Mouse (Mus musculus): Measurements from ENCODE around the gene Med19. TPM values are rescaled to one million over a fixed set of nuclear protein-coding genes. Genes with fewer than 3 reads are reported as not detected.

Med19 gene
- 10 to 100 TPM; 31.3 to 33.3 TPM for total RNA-seq (2021)

- DNase-seq (ENCODE audit: extremely low spot score in 1 of 2, low spot score in 1 of 2), result peak; percentile 70 to 71
These were observed at the start of gene Med19, which contains the start of gene Gm28635 for GRCm38 (mm10) chr2:84677968-84678880. TSS of gene Med19 (plus strand) at chr2:84678402. TSS of gene Gm28635 (minus strand) at chr2:84678041.

GRCm38 (mm10) chr2:84632001-84632400 lies 46.2 kb upstream of the Med19 start:
- DNase-seq (ENCODE audit: extremely low spot score in 1 of 2, low spot score in 1 of 2), result no peak

GRCm38 (mm10) chr2:84632999-84633398 lies 45.2 kb upstream of the Med19 start:
- no peak for DNase-seq (ENCODE audit: extremely low spot score in 1 of 2, low spot score in 1 of 2)

GRCm38 (mm10) chr2:84634006-84634405 lies 44.2 kb upstream of the Med19 start:
- no peak for DNase-seq (ENCODE audit: extremely low spot score in 1 of 2, low spot score in 1 of 2)

GRCm38 (mm10) chr2:84634934-84635482 lies 43.2 kb upstream of the Med19 start:
- DNase-seq (ENCODE audit: extremely low spot score in 1 of 2, low spot score in 1 of 2), result no peak

GRCm38 (mm10) chr2:84635611-84636010 lies 42.6 kb upstream of the Med19 start:
- peak; percentile 32 to 60 for DNase-seq (ENCODE audit: extremely low spot score in 1 of 2, low spot score in 1 of 2)

- no peak for DNase-seq (ENCODE audit: extremely low spot score in 1 of 2, low spot score in 1 of 2)
These were observed 41.9 kb upstream of the Med19 start for GRCm38 (mm10) chr2:84636231-84636741.

- DNase-seq (ENCODE audit: extremely low spot score in 1 of 2, low spot score in 1 of 2), result no peak
These were observed 40.6 kb upstream of the Med19 start for GRCm38 (mm10) chr2:84637452-84638165.

- no peak for DNase-seq (ENCODE audit: extremely low spot score in 1 of 2, low spot score in 1 of 2)
These were observed 39.6 kb upstream of the Med19 start for GRCm38 (mm10) chr2:84638428-84639220.

GRCm38 (mm10) chr2:84640833-84641232 lies 37.4 kb upstream of the Med19 start:
- DNase-seq (ENCODE audit: extremely low spot score in 1 of 2, low spot score in 1 of 2), result no peak

GRCm38 (mm10) chr2:84646138-84646537 lies 32.1 kb upstream of the Med19 start:
- no peak for DNase-seq (ENCODE audit: extremely low spot score in 1 of 2, low spot score in 1 of 2)

- DNase-seq (ENCODE audit: extremely low spot score in 1 of 2, low spot score in 1 of 2), result no peak
These were observed 31.1 kb upstream of the Med19 start for GRCm38 (mm10) chr2:84647051-84647568.

GRCm38 (mm10) chr2:84648369-84648768 lies 29.8 kb upstream of the Med19 start:
- DNase-seq (ENCODE audit: extremely low spot score in 1 of 2, low spot score in 1 of 2), result no peak

GRCm38 (mm10) chr2:84649674-84650073 lies 28.5 kb upstream of the Med19 start:
- no peak for DNase-seq (ENCODE audit: extremely low spot score in 1 of 2, low spot score in 1 of 2)

- peak; percentile 60 to 72 for DNase-seq (ENCODE audit: extremely low spot score in 1 of 2, low spot score in 1 of 2)
These were observed 27.6 kb upstream of the Med19 start, which contains the start of gene Ctnnd1 for GRCm38 (mm10) chr2:84650464-84651195. TSS of gene Ctnnd1 (minus strand) at chr2:84650765.

- no peak for DNase-seq (ENCODE audit: extremely low spot score in 1 of 2, low spot score in 1 of 2)
These were observed 24.8 kb upstream of the Med19 start for GRCm38 (mm10) chr2:84653354-84653753.

GRCm38 (mm10) chr2:84655864-84656263 lies 22.3 kb upstream of the Med19 start:
- no peak for DNase-seq (ENCODE audit: extremely low spot score in 1 of 2, low spot score in 1 of 2)

- DNase-seq (ENCODE audit: extremely low spot score in 1 of 2, low spot score in 1 of 2), result no peak
These were observed 19.4 kb upstream of the Med19 start, which contains the start of gene Btbd18 for GRCm38 (mm10) chr2:84658806-84659205. TSS of gene Btbd18 (plus strand) at chr2:84659079.

GRCm38 (mm10) chr2:84660253-84660652 lies 17.9 kb upstream of the Med19 start:
- peak in 1 of 2 experiments; percentile 29 for DNase-seq (ENCODE audit: extremely low spot score in 1 of 2, low spot score in 1 of 2)

Measured in layer of hippocampus, postnatal 25 days (tissue).